Mouse (Mus musculus) thymus, postnatal 36 days (tissue): Measurements from ENCODE around the gene Abcc1.

Experiments used
- DNase-seq, 2 experiments: peaks; one replicate each; pipeline ENCODE4 v3.0.0; 2022; ENCODE audit warnings: mixed read lengths in 2 of 2

Abcc1 gene

DNA sequence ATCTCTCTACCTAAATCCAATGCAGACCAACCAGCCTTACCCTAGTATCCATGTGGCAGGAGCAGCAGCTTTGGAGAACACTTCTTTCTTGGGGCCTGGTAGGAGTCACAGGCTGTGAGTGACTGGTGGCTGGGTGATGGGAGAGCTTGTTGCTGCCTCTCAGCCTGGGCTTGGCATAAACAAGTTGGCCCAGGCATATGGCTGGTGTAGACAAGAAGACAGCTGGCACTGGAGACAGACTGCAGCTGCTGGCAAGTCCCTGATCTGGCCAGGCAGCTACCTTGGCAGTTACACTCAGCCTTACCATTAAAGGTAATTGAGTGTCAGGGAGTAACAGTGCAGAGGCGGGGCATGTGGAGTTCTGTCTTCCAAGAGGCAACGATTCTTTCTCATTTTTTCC is 16.0 kb downstream of the Abcc1 start:
- no peak for DNase-seq

DNA sequence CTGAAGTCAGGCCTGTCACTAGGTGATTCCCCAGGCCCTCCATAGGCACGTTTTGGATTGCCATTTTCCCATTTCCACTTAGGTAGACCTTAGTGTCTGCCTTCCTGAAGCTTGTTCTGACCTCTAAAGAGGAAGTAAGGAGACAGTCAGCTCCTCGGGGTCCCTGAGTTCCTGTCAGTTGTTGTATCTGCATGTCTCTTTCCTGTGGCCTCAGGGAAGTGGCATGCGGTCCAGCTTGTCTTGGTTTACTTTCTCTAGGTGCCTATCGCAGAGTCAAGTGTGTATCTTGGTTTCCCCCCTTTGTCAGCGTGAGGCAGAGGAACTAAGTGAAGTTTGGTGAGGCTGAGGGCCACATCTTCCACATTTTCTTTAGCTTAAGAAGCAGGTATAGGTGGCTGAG is 17.3 kb downstream of the Abcc1 start:
- peak in 1 of 2 experiments; percentile 8 for DNase-seq

DNA sequence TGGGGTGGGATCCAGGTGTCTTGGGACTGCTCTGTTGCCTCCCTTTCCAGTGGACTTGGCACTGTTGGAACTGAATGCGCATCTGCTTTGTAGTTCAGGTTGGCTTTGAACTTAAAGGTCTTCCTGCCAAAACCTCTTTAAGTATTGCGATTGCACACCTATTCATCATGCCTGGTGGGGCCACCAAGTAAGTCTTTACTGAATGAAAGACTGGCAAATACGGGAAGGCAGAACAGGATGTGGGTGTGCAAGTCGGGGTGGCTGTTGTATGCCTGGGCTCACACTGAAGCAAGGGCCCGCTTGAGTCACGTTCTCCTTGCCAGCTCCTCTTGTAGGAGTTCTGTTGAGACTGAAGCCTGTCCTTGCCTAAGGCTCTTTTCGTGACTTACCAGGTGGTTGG is 18.5 kb downstream of the Abcc1 start:
- DNase-seq, result peak; percentile 38 to 44

DNA sequence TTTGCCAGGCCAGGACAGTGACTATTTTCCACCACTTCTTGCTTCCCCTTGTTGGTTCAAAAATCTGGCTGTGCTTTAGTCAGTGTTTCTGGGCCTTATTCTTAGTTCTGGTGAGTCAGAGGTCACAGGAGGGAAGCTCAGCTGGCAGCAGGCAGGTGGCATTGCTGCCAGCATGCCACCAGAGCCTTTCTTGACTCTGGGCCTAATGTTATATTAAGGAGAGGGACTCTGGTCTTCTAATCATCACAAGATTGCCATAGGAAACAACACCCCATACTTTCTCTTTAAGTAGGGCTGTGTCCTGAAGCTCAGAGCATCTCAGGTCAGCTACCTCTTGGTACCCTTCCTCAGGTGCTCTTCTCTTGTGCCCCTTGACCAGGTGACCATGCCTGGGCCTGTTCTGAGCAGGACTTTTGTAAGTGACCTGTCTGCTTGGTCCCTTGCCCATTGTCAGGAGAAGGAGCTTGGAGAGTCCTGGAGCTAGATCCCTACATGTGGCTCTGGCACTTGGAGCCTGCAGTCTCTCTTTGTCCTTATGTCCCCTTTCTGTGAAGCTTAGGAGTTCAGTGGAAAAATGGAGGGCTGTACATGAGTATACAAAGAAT is 19.8 kb downstream of the Abcc1 start:
- DNase-seq, result no peak

DNA sequence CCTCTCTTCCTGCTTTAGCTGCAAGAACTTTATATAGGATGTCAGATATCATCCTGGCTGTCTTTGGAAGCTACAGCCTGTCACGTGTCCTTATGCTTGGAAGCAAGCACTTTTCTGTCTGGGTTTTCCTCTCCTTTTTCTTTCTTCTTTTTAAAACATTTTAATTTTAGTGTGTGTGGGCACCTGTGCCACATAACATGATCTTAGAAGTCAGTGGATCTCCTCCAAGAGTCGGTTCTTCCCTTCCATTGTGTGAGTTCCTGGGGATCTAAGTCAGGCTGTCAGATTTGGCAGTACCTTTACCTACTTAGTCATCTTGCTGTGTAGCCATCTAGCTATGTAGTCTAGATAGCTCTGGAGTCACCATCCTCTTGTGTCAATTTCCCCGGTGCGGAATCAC is 37.9 kb downstream of the Abcc1 start:
- no peak for DNase-seq

DNA sequence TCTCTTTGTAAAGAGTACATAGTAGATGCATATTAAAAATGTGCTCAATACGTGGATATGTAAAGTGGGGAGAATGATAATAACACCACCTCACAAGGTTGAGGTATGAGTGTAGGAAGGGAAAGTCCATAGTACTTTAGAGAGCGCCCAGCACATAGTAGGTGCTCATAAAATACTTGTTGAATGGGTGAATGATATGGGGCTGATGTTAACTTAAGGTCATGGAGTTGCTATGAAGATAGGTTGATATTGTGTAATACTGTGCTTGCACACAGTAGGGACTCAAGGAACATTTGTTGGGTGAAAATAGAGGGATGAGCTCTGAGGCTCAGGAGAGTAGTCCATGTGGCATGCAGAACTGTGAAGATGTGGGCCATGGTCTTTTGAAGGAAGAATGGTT is 42.1 kb downstream of the Abcc1 start:
- no peak for DNase-seq

DNA sequence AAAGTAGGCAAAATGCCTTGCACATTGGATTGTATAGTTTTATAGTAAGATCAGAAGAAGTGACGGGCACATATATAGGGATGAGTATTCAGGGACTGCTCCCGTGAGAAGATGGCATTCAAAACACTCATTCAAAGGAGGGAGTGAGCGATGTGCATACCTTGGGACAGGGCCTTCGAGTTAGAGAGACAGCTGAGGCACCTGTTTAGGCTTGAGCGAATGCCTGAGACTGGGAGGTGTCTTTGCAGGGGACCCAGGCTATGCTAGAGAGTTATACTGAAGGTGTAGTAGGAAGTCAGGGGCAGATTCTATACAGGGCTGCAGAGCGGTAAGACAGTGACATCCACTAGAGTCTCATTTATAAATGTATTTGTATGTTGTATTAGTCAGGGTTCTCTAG is 44.3 kb downstream of the Abcc1 start:
- no peak for DNase-seq

DNA sequence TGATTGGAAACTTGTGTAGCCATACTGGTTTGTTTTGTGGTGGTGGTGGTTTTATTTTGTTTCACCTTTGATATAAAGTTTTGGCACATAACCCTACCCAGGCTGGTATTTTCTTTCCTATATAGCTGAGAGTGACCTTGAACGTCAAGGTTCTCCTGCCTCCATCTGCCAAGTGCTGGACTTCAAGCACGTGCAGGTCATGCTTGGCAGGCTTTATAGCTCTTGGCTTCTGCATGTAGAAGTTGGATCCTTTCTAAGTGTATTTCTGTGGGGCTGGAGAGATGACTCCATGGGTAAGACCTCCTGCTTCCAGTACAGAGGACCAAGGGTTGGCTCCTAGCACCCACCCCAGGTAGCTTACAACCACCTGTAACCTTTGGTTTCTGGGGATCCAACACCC is 47.8 kb downstream of the Abcc1 start:
- DNase-seq, result no peak

DNA sequence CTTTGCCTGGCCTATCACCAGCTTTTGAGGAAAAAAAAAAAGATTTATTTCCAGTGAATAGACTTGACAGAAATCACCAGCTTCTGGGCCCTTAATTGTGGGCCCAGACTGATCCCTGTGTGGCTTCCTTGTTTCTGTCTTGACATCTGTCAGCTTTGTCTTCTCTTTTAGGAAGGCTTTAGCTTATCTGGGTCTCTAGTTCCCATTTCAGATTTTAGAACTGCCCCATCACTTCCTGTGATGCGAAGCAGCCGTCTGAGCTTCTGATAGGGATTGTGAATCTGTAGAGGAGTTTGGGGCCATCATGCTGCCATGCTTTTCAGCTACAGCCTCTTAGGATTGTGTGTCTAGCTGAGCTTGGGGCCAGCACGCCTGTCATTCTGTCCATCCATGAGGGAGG is 48.4 kb downstream of the Abcc1 start:
- no peak for DNase-seq

DNA sequence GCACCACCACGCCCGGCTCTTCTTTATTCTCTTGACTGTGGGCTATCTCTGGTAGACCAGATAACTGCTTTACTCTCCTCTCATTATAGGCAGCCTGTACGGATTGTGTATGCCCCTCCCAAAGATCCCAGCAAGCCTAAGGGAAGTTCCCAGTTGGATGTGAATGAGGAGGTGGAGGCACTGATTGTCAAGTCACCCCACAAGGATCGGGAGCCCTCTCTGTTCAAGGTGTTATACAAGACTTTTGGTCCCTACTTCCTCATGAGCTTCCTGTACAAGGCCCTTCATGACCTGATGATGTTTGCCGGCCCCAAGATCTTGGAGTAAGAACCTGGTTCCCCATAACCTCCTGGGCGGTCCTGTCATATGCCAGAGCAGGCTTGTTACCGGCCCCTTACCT is 49.3 kb downstream of the Abcc1 start:
- DNase-seq, result no peak

DNA sequence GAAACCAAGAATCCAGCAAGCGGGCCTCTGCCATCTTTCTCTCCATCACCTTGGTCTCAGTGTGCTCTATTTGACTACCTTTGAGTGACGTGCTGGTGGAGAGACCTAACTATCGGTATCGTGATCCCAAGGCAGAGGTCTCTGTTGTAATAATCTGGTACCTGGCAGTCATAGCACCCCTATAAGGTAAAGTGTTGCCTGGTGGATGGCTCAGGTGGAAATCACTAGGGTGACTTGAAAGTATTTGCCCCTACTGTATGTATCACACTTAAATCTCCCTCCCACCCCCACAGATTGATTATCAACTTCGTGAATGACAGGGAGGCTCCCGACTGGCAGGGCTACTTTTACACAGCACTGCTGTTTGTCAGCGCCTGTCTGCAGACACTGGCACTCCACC is 49.8 kb downstream of the Abcc1 start:
- no peak for DNase-seq

DNA sequence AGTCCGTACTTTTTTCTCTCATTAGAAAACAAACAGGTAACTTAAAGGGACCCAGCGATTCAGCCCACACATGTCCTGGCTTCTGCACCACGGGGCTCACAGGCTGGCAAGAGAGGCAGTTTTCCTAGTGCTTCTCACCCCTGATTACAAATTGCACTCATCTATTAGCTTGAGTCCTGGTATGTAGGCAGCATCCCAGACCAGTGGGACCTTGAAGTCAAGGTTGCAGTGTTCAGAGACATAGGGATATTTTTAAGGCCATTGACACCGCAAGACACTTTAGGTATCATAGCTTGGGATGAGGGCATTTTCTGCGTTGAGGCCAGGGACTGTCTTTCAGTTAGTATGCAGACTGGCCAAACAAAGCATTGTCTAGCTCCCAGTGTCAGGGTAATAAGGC is 51.2 kb downstream of the Abcc1 start:
- no peak for DNase-seq

DNA sequence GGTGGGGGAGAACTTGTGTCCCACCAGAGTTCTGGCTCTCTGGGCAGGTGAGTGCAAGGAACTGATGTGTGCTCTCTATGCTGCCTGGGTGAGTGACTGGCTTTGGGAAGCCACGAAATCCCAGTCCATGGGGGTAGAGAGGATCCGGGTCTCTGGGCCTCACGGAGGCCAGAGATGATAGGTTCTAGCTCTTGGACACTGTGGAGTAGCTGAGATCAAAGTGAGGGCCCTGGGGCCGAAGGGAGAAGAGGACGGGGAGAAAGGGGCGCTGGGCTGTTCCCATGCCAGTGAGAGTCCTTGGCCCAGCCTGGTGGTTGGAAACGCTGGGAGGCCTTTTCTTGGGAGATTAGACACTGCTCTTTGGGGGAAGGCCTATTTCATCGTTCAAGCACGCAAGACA is 53.8 kb downstream of the Abcc1 start:
- no peak for DNase-seq

DNA sequence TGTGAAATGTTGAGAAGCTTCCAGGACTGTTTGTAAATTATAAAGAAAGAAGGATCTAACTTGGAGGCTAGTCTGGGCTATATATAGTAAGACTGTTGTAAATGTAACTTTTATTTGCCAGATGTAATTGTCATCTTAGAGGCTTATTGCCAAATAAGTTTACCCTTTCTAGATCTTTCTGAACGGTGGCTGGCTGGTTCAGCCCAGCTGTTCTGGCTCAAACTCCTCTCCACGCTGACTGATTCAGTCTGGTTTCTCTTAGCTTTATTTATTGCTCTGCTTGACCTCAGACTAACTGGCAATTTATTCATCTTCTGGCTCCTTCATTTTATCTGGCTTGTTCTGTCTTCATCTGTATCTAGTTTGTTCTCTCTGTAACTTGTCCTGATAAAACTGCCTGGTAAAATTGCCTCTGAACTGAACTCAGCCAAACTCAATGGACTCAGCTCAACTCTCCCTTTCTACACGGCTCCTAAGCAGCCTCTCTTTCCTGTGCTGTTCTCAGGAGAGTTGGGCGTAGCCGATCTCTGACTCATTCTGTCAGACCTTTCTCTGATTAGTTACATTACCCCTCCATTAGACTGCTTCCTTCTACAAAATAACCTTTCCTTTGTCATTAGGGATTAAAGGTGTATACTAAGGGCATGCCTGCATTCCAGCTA is 55.7 kb downstream of the Abcc1 start:
- DNase-seq, result no peak

DNA sequence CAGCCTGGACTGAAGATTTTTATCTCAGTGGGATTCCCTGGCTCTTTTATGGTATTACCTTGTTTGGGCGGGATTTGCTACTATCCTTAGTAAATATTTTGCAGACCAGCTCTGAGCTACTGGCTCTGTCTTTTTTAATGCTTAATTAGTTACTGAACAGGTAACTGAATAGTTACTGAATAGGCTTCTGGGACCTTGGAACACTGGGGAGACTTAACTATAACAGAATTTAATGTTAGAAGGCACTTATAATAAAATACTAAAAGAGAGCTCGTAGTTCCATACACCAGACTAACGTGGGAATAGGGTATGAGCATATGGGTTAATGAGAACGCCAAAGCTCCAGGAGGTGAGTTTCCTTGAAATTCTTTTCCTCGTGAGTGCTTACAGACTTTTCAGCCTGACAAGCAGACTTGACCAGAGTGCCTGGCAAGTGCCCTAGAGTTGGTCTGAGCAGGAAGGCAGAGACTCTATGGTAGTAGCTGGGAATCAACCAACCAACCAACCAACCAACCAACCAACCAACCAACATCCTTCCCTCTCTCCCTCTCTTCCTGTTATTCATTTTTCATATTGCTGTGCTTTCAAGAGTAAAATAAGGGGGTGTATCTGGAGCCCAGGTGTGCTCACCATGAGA is 59.3 kb downstream of the Abcc1 start:
- DNase-seq, result no peak

DNA sequence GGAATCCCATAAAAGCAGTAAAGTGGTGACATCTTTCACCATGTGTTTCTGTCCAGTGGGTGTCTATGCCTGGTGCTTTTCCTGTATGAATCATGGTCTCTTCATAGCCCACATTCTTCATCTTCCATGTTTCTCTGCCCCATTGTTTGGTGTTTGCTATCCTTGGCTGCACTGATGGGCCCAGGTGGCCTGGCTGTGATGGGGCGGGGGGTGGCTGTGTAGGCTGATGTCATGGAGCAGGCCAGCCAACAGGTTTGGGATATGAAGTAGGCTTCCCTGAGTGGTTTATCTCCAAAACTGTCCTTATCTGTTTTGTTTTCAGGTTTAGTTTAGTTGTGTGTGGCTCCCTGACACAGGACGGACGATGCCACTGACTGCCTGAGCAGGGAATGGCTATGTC is 60.7 kb downstream of the Abcc1 start:
- DNase-seq, result no peak

DNA sequence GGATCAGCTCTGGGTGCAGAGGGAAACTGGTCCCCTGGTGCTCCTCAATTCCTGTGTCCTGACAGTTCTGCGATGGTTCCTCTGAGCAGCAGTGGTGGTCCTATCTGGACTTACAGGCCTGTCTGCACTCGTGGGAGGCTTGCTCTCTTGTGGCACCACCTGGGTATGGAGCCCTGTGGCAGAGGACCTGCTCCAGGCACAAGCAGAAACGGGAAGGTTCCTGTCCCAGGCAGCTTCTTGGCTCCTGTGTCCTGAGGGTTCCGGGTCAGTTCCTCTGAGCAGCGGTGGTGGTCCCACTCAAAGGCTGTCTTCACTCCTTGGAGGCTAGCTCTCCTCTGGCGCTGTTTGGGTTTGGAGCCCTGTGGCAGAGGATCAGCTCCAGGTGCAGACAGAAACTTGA is 68.0 kb downstream of the Abcc1 start:
- no peak for DNase-seq

DNA sequence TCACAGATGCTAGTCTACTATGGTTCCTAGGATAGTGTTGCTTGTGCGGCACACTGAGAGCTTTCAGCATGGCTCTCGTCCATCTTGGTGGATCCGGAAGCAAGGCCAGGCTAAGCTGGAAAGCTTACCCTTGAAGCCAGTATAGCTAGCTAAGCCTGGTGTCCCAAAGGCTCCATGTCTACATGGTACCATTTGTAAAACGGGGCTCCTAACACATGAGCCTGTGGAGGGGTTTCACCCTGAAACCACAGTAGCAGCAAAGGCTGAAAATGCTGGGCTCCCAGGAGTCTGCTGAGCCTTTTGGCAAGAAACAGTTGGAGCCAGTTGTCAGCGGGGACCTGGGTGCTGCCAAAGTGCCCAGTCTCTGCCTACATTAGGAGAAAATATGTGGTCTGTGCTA is 71.6 kb downstream of the Abcc1 start:
- no peak for DNase-seq

DNA sequence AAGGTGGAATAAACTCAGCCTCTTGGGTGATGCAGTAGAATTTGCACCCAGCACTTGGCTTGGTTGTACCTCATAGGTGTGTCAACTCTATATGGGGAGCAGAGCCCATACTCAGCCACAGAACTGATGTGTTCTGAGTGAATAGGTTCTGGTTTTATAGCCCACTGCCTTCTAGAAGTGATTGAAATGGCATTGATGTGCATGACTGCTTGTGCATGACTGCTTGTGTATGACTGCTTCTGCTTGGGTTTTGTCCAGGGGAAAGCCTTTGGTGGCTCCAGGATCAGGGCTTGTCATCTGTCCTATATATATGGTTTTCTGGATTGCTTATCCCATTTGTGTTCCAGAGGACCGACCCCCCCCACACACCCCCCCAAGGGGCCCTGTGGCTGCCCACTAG is 74.2 kb downstream of the Abcc1 start:
- DNase-seq, result no peak

DNA sequence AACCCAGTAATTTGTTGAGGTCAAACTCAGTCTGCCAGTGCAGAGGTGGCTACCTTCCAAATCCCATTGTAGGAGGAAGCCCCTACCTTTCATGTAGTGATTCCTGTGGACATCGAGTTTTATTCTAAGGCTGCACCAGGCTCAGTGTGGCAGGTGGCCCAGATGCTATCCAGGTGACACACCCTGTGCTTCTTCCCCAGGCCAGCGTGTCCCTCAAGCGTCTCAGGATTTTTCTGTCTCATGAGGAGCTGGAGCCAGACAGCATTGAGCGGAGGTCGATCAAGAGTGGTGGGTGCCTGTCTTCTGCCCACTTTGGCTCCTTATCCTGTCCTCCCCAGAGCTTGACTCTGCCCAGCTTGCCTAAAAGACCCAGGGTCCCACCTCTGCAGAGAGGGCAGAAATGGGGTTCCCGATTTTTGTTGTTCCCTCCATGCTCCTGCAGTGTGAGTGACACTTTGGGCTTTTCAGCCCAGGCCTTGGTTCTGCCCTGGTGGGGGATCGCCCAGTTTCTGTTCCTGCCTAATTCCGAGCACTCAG is 76.2 kb downstream of the Abcc1 start:
- DNase-seq, result no peak

DNA sequence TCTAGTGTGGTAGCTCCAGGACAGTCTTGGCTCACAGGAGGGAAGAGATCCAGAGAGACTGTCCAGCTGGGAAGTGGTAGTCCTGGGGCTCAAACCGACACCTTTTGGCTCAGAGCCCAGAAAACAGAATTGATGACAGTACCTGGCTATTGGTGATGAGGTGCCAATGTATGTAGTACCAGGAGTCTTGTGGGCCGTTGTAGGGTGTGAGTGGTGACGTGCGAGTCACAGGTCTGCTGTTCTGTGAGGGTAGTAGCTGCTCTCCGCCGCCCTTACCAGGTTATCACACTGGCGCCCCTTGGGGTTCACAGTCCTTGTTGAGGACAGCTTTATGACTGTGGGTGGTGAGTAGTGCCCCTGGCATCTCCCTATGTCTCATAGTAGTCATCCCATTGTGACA is 77.2 kb downstream of the Abcc1 start:
- DNase-seq, result no peak

DNA sequence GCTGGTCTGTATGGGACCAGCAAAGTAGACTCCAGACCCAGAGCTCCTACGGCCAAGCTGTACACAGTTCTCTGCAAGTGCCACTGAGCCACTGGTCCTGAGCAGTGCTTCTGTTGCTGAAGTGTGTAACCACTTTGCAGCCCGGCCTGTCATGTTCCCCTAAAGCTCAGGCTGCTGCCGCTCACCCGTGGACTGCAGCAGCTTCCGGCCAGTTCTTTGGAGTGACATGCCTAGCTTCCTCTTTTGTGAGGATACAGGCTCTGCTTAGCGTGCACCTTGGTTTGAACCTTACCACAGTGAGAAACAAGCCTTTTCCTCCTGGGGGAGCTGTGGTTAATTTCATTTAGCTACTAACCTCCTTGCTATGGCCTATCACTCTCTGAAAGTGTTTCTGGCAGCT is 77.7 kb downstream of the Abcc1 start:
- DNase-seq, result no peak

DNA sequence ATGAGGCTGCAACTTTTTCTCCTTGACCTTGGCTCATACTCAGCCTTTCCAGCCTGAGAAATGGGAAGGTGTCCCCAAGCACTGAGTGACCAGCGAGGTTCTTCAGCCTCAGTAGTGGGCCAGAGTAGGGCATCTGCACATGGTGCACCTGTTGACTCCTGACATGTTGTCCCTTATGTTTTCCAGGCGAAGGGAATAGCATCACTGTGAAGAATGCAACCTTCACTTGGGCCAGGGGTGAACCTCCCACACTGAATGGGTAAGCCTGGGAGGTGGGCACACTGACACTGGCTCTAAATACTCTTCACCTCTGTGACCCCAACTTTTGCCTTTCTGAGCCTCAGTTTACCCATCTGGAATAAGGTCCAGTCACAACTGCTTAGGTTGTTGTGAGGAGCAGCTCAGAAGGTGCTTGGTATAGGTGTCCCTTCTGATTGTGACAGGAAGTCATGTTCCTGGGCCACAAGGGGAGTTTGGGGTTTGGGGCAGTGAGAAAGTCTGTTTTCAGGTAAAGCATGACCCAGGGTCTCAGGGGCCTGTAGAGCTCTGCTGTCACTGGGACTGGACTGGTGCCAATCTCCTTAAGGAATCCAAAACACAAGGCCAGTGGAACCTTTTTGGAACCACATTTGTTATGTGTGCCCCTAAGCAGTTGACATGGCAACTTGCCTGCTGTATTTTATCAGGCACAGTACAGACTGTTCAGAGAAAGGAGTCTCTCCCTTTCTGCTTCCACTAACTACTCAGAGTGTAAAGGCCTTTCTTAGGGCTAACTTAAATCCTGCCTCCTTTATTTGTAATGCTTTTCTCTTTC is 78.7 kb downstream of the Abcc1 start:
- DNase-seq, result no peak
